Mouse (Mus musculus) kidney, adult 2 months (tissue): Measurements from ENCODE around the gene Brpf3.
"Not testable (repeated sequence)": the region's sequence is repeated elsewhere in the genome, so short reads cannot be mapped to it uniquely, and the experiment has no call there.

Experiments used
- CTCF ChIP-seq: fragments of 200-500 bp; conservative IDR thresholded peaks from 2 replicates; pipeline ENCODE4 v1.5.1; 2011; ENCODE audit warnings: low read depth, mild to moderate bottlenecking, control low read depth, low read length, moderate library complexity, mixed read lengths; ENCODE audit not compliant: insufficient read depth, insufficient read length
- POLR2A ChIP-seq: fragments of 200-500 bp; IDR thresholded peaks from one replicate; pipeline ENCODE4 v1.6.1; 2011; ENCODE audit warnings: low read depth, low read length, control low read depth

- TF ChIP-seq CTCF, result 0 out of 2 replicates have a peak, but pooled peaks have one; percentile 6
- TF ChIP-seq POLR2A, result not testable (repeated sequence)
Measured at GRCm38 (mm10) chr17:28774303-28774702, 26.6 kb upstream of the Brpf3 start.
